Mouse (Mus musculus): ENCODE measurements around the gene Ihh.

- no peak for TF ChIP-seq CTCF (IDR thresholded peaks at IDR 0.05; ENCODE audit: insufficient read depth, low read depth, low read length)
- no peak for TF ChIP-seq POLR2A (IDR thresholded peaks at IDR 0.05; ENCODE audit: insufficient read depth, low read depth, low read length)
Observed at GRCm38 (mm10) chr1:74973590-74973989, 22.1 kb upstream of the Ihh start.

Measured in olfactory bulb, adult 2 months (tissue).